Mouse (Mus musculus): Measurements from ENCODE around the gene 2410004P03Rik.

DNA sequence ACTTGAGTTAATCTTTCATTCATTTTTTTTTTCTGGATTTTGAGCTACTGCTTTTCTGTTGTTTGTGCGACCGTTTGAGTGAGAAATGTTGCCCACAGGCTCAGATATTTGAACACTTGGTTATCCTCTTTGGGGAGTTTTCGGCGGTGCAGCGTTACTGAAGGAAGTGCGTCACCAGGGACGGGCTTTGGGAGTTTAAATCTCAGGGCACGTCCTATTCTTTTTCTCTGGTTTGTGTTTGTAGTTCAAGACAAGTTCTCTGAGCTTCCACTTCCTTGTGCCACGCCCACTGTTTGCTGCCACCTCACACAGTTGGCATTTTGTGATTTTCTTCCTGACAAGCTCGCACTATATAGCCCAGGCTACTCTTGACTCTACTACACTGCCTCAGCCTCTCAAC is 47.0 kb upstream of the 2410004P03Rik start:
- TF ChIP-seq CTCF (IDR thresholded peaks at IDR 0.05; ENCODE audit: borderline replicate concordance, insufficient read depth, low read length) (no peak), POLR2A (IDR thresholded peaks at IDR 0.05; ENCODE audit: low read depth, low read length) (no peak)
